Mouse (Mus musculus) testis, adult 2 months (tissue): Measurements from ENCODE around the gene Adat3.

Experiments
- CTCF ChIP-seq: fragments of 200-500 bp; IDR thresholded peaks from 2 replicates; pipeline ENCODE4 v1.5.1; 2012; ENCODE audit warnings: low read depth, mild to moderate bottlenecking, inconsistent platforms, low read length, moderate library complexity; ENCODE audit not compliant: control insufficient read depth, insufficient read depth, insufficient replicate concordance
- POLR2A ChIP-seq: fragments of 200-500 bp; IDR thresholded peaks from 2 replicates; pipeline ENCODE4 v1.6.1; 2012; ENCODE audit warnings: low read depth, mild to moderate bottlenecking, inconsistent platforms, low read length, moderate library complexity; ENCODE audit not compliant: control insufficient read depth

- no peak for TF ChIP-seq CTCF
- no peak; the same call in 1 of the 2 replicates for TF ChIP-seq POLR2A
Measured at GRCm38 (mm10) chr10:80586407-80587304, 16.0 kb upstream of the Adat3 start.
